Mouse (Mus musculus) left cerebral cortex, postnatal 25 days (tissue): ENCODE results near the gene Zfhx3. TPM values are rescaled to one million over a fixed set of nuclear protein-coding genes. Genes with fewer than 3 reads are reported as not detected.

ENCODE experiments used
- DNase-seq, 2 experiments: peaks; one replicate each; pipeline ENCODE4 v3.0.0; 2022; ENCODE audit warnings: low spot score in 2 of 2, mixed read lengths in 1 of 2
- intact Hi-C: fragments of 180-260 bp; cut with DNase I; formaldehyde crosslinking; loops from one replicate; pipeline ENCODE4 v1.15.1; 2025
- total RNA-seq, 2 experiments: library from RNA; stranded (reverse); gene quantifications; 2 replicates each; pipeline ENCODE4 v1.2.3; 2021

Gene Zfhx3
- total RNA-seq, 2 experiments from 2014 or later = 4.1 to 7.0 TPM

- intact Hi-C loops = no loop called here
- DNase-seq = no peak
These were observed 621.0 kb downstream of the Zfhx3 start for GRCm38 (mm10) chr8:108563420-108563819.

- no peak for DNase-seq
- intact Hi-C loops = no loop called here
These were observed 621.6 kb downstream of the Zfhx3 start for GRCm38 (mm10) chr8:108563934-108564564.

GRCm38 (mm10) chr8:108566035-108566434 is 623.6 kb downstream of the Zfhx3 start:
- intact Hi-C loops = no loop called here
- DNase-seq = peak; percentile 37 to 74

GRCm38 (mm10) chr8:108573295-108574017 is 631.0 kb downstream of the Zfhx3 start:
- intact Hi-C loops = loop anchor here (5.0 kb wide), 1 partner anchor 339 kb away; no protein-coding TSS in a partner anchor

GRCm38 (mm10) chr8:108574101-108574500 is 631.7 kb downstream of the Zfhx3 start:
- intact Hi-C loops = loop anchor here (5.0 kb wide), 1 partner anchor 338 kb away; no protein-coding TSS in a partner anchor
- peak in 1 of 2 experiments; percentile 32 for DNase-seq

More at GRCm38 (mm10) chr8:108573295-108574017, 631.0 kb downstream of the Zfhx3 start:
- no peak for DNase-seq

GRCm38 (mm10) chr8:108577571-108577970 is 635.1 kb downstream of the Zfhx3 start:
- intact Hi-C loops = no loop called here

GRCm38 (mm10) chr8:108578388-108578787 is 635.9 kb downstream of the Zfhx3 start:
- DNase-seq = no peak
- intact Hi-C loops = no loop called here

More at GRCm38 (mm10) chr8:108577571-108577970, 635.1 kb downstream of the Zfhx3 start:
- no peak for DNase-seq

- DNase-seq = no peak
- intact Hi-C loops = no loop called here
These were observed 637.4 kb downstream of the Zfhx3 start for GRCm38 (mm10) chr8:108579808-108580207.

GRCm38 (mm10) chr8:108580364-108580763 is 637.9 kb downstream of the Zfhx3 start:
- no peak for DNase-seq
- intact Hi-C loops = no loop called here

- intact Hi-C loops = no loop called here
- DNase-seq = no peak
These were observed 639.1 kb downstream of the Zfhx3 start for GRCm38 (mm10) chr8:108581557-108581956.

- DNase-seq = no peak
- intact Hi-C loops = no loop called here
These were observed 639.8 kb downstream of the Zfhx3 start for GRCm38 (mm10) chr8:108582251-108582650.

GRCm38 (mm10) chr8:108583261-108583660 is 640.8 kb downstream of the Zfhx3 start:
- intact Hi-C loops = no loop called here
- DNase-seq = no peak

GRCm38 (mm10) chr8:108583867-108584661 is 641.6 kb downstream of the Zfhx3 start:
- DNase-seq = no peak

GRCm38 (mm10) chr8:108584662-108584978 is 642.2 kb downstream of the Zfhx3 start:
- no peak for DNase-seq
- intact Hi-C loops = no loop called here

More at GRCm38 (mm10) chr8:108583867-108584661, 641.6 kb downstream of the Zfhx3 start:
- intact Hi-C loops = no loop called here

GRCm38 (mm10) chr8:108591037-108591436 is 648.6 kb downstream of the Zfhx3 start:
- intact Hi-C loops = no loop called here
- DNase-seq = no peak

GRCm38 (mm10) chr8:108592028-108592724 is 649.7 kb downstream of the Zfhx3 start:
- DNase-seq = no peak
- intact Hi-C loops = no loop called here

GRCm38 (mm10) chr8:108592990-108593589 is 650.6 kb downstream of the Zfhx3 start:
- no peak for DNase-seq
- intact Hi-C loops = no loop called here

GRCm38 (mm10) chr8:108593891-108594290 is 651.4 kb downstream of the Zfhx3 start:
- intact Hi-C loops = no loop called here
- no peak for DNase-seq

GRCm38 (mm10) chr8:108594361-108595060 is 652.1 kb downstream of the Zfhx3 start:
- no peak for DNase-seq
- intact Hi-C loops = no loop called here
